Mouse (Mus musculus): ENCODE results near the gene Ifitm3.

GRCm38 (mm10) chr7:140973396-140974165, 37.0 kb downstream of the Ifitm3 start:
- TF ChIP-seq CTCF (IDR thresholded peaks at IDR 0.05; ENCODE audit: control insufficient read depth, insufficient read depth, insufficient replicate concordance, low read depth, low read length) (no peak), POLR2A (IDR thresholded peaks at IDR 0.05; ENCODE audit: control insufficient read depth, low read depth, low read length) (no peak)
